Mouse (Mus musculus) layer of hippocampus, adult 6 months (tissue): ENCODE measurements around the gene Dbi. TPM values are rescaled to one million over a fixed set of nuclear protein-coding genes. Genes with fewer than 3 reads are reported as not detected.

Source experiments
- long read RNA-seq, 2 experiments: library from polyadenylated mRNA; unstranded; transcript quantifications; one replicate each; pipeline ENCODE4 v2.0.0; 2019 to 2020
- polyA plus RNA-seq: library from polyadenylated mRNA; unstranded; fragments of <200 nt; fragmentation: Nextera tagmentation; gene quantifications from 2 replicates; pipeline ENCODE4 v1.2.3, GENCODE M21; 2021

Dbi gene
- 2,630 and 3,207 TPM in 2 replicates for polyA plus RNA-seq
- long read RNA-seq, experiment 1, transcript Dbi-202 (3 exons, 504 nt), result minor isoform, 13 of 1,059 reads
- long read RNA-seq, experiment 1, transcript Dbi-203 (4 exons, 396 nt), result minor isoform, 5 of 1,059 reads
- long read RNA-seq, experiment 1, transcript Dbi-201 (4 exons, 569 nt), result major isoform, 1,026 of 1,059 reads
- long read RNA-seq, experiment 1, partial matches to known transcripts, result 1 of 1,059 reads
- long read RNA-seq, experiment 1, other reads (novel, unspliced or antisense), result 14 of 1,059 reads
- long read RNA-seq, experiment 2, transcript Dbi-201 (4 exons, 569 nt), result major isoform, 90 of 99 reads
- long read RNA-seq, experiment 2, partial matches to known transcripts, result 1 of 99 reads
- long read RNA-seq, experiment 2, other reads (novel, unspliced or antisense), result 3 of 99 reads

DNA sequence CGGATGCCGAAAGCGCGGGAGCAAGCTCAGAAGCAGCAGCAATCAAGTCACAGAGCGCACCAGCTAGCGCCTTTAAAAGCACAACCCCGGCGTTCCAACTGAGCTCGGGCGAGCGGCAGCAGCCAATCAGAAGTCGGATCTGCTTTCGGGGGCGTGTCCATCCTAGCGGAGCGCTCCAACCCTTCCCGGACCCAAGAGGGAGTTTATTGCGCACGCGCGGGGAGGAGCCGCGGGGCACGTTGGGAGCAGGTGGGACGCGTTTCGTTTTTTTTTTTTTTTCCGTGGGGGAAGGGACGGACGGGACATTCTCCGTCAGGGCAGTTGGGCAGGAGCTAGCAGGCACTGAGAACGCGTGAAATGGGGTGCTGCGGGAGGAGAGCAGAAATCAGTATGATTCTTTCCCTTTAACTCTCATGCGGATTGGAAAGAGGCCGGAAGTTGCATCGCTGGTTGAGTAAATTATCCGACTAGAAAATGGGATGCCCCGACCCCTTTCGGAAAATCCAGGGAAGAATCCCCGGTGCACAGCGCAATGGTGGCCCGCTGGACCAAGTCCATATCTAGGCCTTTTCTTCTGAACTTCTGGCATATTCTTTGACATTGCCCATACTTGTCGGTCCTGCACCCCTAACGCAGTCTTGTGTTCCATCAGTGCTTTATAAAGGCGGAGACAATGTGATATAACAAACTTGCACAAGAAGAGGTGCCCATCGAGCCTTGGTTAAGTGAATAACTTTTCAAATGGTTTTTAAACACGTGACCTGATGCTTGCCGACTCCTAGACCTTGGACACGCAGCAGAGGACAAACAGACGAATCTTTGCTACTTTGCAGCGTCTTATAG, at the start of gene Dbi, which contains the start of gene 3110009E18Rik:
TSS of gene Dbi (minus strand) at position 110 of the 843 bp plus-strand sequence.
TSS of gene 3110009E18Rik (plus strand) at position 219 of the 843 bp plus-strand sequence.

DNA sequence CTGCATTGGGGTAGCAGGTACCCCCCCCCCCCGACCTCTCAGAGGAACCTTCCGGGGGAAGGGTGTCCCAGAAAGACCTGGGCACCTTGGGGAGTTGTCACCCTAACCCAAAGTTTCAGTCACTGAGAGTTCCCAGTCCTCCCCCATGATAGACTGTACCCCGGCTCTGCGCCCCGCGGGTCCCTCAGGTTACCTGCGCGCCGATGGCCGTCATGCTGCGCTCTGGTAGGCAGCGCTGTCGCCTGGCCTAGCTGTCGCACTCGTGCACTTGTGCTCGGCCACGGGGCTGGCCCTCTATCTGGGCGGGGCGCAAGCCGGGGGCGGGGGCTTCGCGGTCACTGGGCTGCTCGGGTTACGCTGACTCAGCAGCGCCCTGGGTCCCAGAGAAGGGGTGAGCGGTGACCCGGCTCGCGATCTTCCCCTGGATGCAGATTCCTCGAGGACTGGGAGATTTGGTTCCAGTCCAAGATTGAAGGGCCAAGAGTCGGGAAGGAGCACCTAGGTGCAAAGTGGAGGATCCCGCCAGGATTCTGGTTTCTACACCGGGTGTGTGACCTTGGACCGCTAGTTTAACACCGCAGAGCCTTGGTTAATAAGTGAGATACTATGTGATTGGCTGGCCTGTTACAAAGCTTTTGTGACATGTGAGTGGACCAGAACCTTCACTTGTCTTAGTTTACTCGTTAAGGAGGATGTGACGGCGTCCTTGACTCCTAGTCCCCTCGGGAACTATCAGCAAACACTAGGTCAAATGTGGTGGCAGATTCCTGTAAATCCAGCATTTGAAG, 47.2 kb downstream of the Dbi start, which contains the start of gene Tmem37:
TSS of gene Tmem37 (minus strand) at position 556 of the 788 bp plus-strand sequence.

Other genes starting within 250 kb of the Dbi start
- 3.8 and 4.1 TPM in 2 replicates for gene Tmem177, start 207.9 kb downstream of the Dbi start, polyA plus RNA-seq
- gene Cfap221, start 123.8 kb downstream of the Dbi start, polyA plus RNA-seq, result 0.99 and 1.1 TPM in 2 replicates
- gene Sctr, start 114.2 kb downstream of the Dbi start, polyA plus RNA-seq, result 0.21 and 0.45 TPM in 2 replicates
- 2.9 and 3.9 TPM in 2 replicates for gene Tmem37, start 47.0 kb downstream of the Dbi start, polyA plus RNA-seq
- gene 3110009E18Rik, start 109 bp upstream of the Dbi start, polyA plus RNA-seq, result 13.3 and 15.9 TPM in 2 replicates
- 7.6 and 7.7 TPM in 2 replicates for gene Steap3, start 151.6 kb upstream of the Dbi start, polyA plus RNA-seq
- 123 TPM in 2 replicates for gene C1ql2, start 219.5 kb upstream of the Dbi start, polyA plus RNA-seq